Mouse (Mus musculus): ENCODE data around the gene Ttc30b.
"Not testable (repeated sequence)": the region's sequence is repeated elsewhere in the genome, so short reads cannot be mapped to it uniquely, and the experiment has no call there.

DNA sequence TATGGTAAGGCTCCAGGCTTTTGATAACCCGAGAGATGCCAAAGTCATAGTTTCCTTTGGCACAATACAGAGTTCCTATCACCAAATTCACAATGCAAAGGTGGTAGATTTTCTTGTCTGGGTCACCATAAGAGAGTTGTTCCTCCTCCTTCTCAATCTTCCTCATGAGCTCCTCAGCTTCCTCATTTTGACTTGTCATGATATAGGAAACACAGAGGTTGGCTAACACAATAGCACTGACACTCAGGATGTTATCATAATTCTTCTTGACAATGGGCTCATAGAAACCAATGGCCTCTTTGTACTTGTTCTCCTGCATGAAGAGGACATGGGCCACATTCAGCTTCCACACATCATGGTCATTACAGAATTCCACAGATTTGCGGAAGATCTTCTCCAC lies 1.7 kb downstream of the Ttc30b start:
- TF ChIP-seq POLR2A (IDR thresholded peaks at IDR 0.05; ENCODE audit: insufficient read depth, low read depth, low read length); CTCF (IDR thresholded peaks at IDR 0.05): not testable (repeated sequence)
